Mouse (Mus musculus) lung, embryonic 15.5 days (tissue): ENCODE data around the gene Gtf2h3. TPM values are rescaled to one million over a fixed set of nuclear protein-coding genes. Genes with fewer than 3 reads are reported as not detected.
"Not testable (repeated sequence)": the region's sequence is repeated elsewhere in the genome, so short reads cannot be mapped to it uniquely, and the experiment has no call there.

Source experiments
- ATAC-seq: fragments of 200-750 bp; cut with Nextera tagmentation; 2 replicates; pipeline ENCODE4 v1.8.0; 2017; ENCODE audit warnings: moderate number of reproducible peaks, borderline replicate concordance; ENCODE audit not compliant: low FRiP score, low TSS enrichment; ENCODE audit errors: extremely low read depth
- H3K27ac ChIP-seq: fragments of 300-500 bp; sonication (generic); 2 replicates; pipeline ENCODE4 v1.5.1; 2015; ENCODE audit warnings: moderate library complexity, mild to moderate bottlenecking, inconsistent platforms
- H3K27me3 ChIP-seq: fragments of 300-500 bp; sonication (generic); 2 replicates; pipeline ENCODE4 v1.6.1; 2015; ENCODE audit warnings: inconsistent platforms
- H3K36me3 ChIP-seq: fragments of 300-500 bp; sonication (generic); 2 replicates; pipeline ENCODE4 v1.6.1; 2015; ENCODE audit warnings: inconsistent platforms
- H3K4me1 ChIP-seq: fragments of 300-500 bp; sonication (generic); 2 replicates; pipeline ENCODE4 v1.6.1; 2015; ENCODE audit warnings: inconsistent platforms
- H3K4me2 ChIP-seq: fragments of 300-500 bp; sonication (generic); 2 replicates; pipeline ENCODE4 v1.6.1; 2015; ENCODE audit warnings: inconsistent platforms, mild to moderate bottlenecking, moderate library complexity
- H3K4me3 ChIP-seq: fragments of 300-500 bp; sonication (generic); 2 replicates; pipeline ENCODE4 v1.5.1; 2015; ENCODE audit warnings: mild to moderate bottlenecking, inconsistent platforms
- H3K9ac ChIP-seq: fragments of 300-500 bp; sonication (generic); 2 replicates; pipeline ENCODE4 v1.6.1; 2015; ENCODE audit warnings: inconsistent platforms
- H3K9me3 ChIP-seq: fragments of 300-500 bp; sonication (generic); 2 replicates; pipeline ENCODE4 v1.6.1; 2016; ENCODE audit warnings: inconsistent platforms
- WGBS: fragments of 180-500 bp; shearing (Covaris S2); methylation state at CpG from one replicate; pipeline ENCODE4 v1.1.7; 2015; 5-methylcytosine and 5-hydroxymethylcytosine counted together
- polyA plus RNA-seq: library from polyadenylated mRNA; unstranded; fragments of >200 nt; fragmentation: Nextera tagmentation; extraction: Ambion mirVana; gene quantifications from 2 replicates; pipeline ENCODE4 v1.2.1, GENCODE M21; 2015

The Gtf2h3 gene
- polyA plus RNA-seq, 1 experiment from 2014 or later, result 57.5 TPM

- H3K27me3 ChIP-seq, result no peaks in the 10 kb centered on the region
- peak within 1 kb of the TSS; percentile 90 for H3K9ac ChIP-seq
- ATAC-seq, result peak; percentile 96
- peaks cover 2% of the 10 kb centered on the region; the same call in 1 of the 2 replicates for H3K36me3 ChIP-seq
- 1% methylated on average over 51 of the region's 58 CpGs for WGBS
- peak within 1 kb of the TSS; percentile 98 for H3K4me3 ChIP-seq
- H3K27ac ChIP-seq, result peak within 1 kb of the TSS; percentile 88
- peak within 1 kb of the TSS; percentile 88 for H3K4me2 ChIP-seq
- peaks cover 23% of the 10 kb centered on the region for H3K4me1 ChIP-seq
- no peaks in the 10 kb centered on the region for H3K9me3 ChIP-seq
Observed at GRCm38 (mm10) chr5:124628448-124629363, 49.8 kb downstream of the Gtf2h3 start, which contains the start of gene Atp6v0a2. Atp6v0a2 (plus strand) TSS chr5:124628576.

GRCm38 (mm10) chr5:124629641-124630040, 50.7 kb downstream of the Gtf2h3 start:
- H3K9me3 ChIP-seq, result no peaks in the 10 kb centered on the region
- ATAC-seq, result no peak
- peaks cover 23% of the 10 kb centered on the region for H3K4me1 ChIP-seq
- H3K4me3 ChIP-seq, result peak overlapping the region; percentile 98
- no peak overlapping the region for H3K27ac ChIP-seq
- no peaks in the 10 kb centered on the region for H3K27me3 ChIP-seq
- 10% methylated on average over 11 of the region's 11 CpGs for WGBS
- peaks cover 9% of the 10 kb centered on the region; the same call in 1 of the 2 replicates for H3K36me3 ChIP-seq
- peak overlapping the region; percentile 90 for H3K9ac ChIP-seq
- peak overlapping the region; percentile 88 for H3K4me2 ChIP-seq

GRCm38 (mm10) chr5:124631685-124632084, 52.7 kb downstream of the Gtf2h3 start:
- Histone ChIP-seq H3K4me1 (peaks cover 23% of the 10 kb centered on the region), H3K4me3 (no peak overlapping the region), H3K27me3 (no peaks in the 10 kb centered on the region), H3K4me2 (no peak overlapping the region), H3K27ac (no peak overlapping the region), H3K36me3 (peaks cover 29% of the 10 kb centered on the region), H3K9me3 (no peaks in the 10 kb centered on the region), H3K9ac (no peak overlapping the region)
- no peak for ATAC-seq
- 91% methylated on average over 11 of the region's 11 CpGs for WGBS

DNA sequence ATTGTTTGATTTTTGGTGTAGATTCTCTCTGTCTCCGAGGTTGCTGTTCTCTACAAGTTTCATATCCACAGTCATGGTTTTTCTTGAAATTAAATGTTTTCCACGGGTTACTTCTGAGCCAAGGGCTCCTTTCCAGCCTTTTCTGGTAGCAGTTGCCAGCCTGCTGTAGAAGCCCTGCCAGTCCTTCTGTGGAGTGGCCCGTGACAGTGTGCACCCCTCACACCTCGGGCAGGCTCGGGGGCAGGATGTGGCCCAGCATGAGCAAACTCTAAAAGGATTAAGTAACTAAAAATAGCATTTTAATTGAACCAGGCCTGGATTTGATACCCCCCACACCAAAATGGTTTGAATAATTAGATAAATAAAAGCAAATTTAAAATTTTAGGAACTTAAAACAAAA, 53.5 kb downstream of the Gtf2h3 start:
- H3K4me3 ChIP-seq, result no peak overlapping the region
- H3K9me3 ChIP-seq, result no peaks in the 10 kb centered on the region
- ATAC-seq, result no peak
- no peak overlapping the region for H3K27ac ChIP-seq
- no peaks in the 10 kb centered on the region for H3K27me3 ChIP-seq
- 79% methylated on average over 5 of the region's 5 CpGs for WGBS
- no peak overlapping the region for H3K9ac ChIP-seq
- H3K4me2 ChIP-seq, result no peak overlapping the region
- H3K4me1 ChIP-seq, result peaks cover 23% of the 10 kb centered on the region
- peaks cover 37% of the 10 kb centered on the region for H3K36me3 ChIP-seq

DNA sequence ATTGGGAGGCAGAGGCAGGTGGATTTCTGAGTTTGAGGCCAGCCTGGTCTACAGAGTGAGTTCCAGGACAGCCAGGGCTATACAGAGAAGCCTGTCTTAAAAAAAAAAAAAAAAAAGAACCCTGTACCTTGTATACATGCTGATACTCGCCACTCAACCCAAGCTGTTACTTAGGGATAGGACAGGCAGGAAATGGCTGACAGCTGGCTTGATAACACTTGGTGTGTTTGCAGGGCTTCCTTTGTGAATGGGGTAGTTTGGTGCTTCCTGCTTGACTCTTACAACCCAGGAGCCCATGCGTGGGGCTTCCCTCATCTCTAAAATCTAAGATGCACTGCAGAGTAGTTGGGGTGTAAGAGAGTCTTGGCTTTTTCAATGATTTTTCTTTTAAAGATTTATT, 54.5 kb downstream of the Gtf2h3 start:
- no peaks in the 10 kb centered on the region for H3K9me3 ChIP-seq
- H3K4me2 ChIP-seq, result no peak overlapping the region
- ATAC-seq, result no peak
- peaks cover 16% of the 10 kb centered on the region for H3K4me1 ChIP-seq
- H3K4me3 ChIP-seq, result no peak overlapping the region
- no peak overlapping the region for H3K9ac ChIP-seq
- H3K27me3 ChIP-seq, result no peaks in the 10 kb centered on the region
- WGBS, result 65% methylated on average over 2 of the region's 2 CpGs
- peaks cover 45% of the 10 kb centered on the region for H3K36me3 ChIP-seq
- H3K27ac ChIP-seq, result no peak overlapping the region

DNA sequence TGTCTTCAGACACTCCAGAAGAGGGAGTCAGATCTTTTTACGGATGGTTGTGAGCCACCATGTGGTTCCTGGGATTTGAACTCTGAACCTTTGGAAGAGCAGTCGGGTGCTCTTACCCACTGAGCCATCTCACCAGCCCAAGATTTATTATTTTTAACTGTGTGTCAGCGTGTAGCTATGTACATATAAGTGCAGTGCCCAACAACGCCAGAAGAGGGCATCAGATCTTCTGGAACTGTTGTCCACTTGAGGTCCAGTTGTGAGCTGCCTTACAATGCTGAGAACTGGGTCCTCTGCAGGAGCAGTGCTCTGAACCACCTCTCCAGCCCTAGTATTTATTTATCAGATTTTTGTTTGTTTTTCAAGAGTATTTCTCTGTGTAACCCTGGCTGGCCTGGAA, 56.1 kb downstream of the Gtf2h3 start:
- H3K4me2 ChIP-seq, result not testable (repeated sequence)

DNA sequence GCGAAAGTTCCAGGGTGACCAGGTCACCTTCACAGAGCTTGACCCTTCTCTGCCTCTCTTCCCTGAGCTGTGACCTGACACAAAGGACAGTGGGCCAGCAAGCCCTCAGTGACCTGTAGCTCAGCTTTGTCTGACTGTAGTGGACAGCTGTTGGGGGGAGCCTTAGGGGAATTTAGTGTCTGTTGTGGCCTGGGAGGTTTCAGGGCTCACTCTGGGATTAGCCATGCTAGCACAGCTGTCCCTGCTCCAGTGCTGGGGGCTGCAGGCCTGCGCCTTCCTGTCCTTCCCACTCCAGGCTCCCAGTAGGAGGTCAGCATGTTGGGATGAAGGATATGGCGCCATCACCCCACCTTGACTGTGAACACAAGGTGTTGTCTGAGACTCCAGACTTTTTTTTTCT, 57.2 kb downstream of the Gtf2h3 start:
- no peaks in the 10 kb centered on the region for H3K9me3 ChIP-seq
- H3K4me3 ChIP-seq, result no peak overlapping the region
- no peak overlapping the region for H3K4me2 ChIP-seq
- WGBS, result 93% methylated on average over 3 of the region's 3 CpGs
- H3K27ac ChIP-seq, result no peak overlapping the region
- H3K36me3 ChIP-seq, result peaks cover 66% of the 10 kb centered on the region
- ATAC-seq, result no peak
- H3K4me1 ChIP-seq, result no peaks in the 10 kb centered on the region
- no peaks in the 10 kb centered on the region for H3K27me3 ChIP-seq
- no peak overlapping the region for H3K9ac ChIP-seq

More for the DNA sequence above, 56.1 kb downstream of the Gtf2h3 start:
- 80% methylated on average over 4 of the region's 4 CpGs for WGBS
- H3K36me3 ChIP-seq, result peaks cover 61% of the 10 kb centered on the region
- not testable (repeated sequence) for H3K9ac ChIP-seq, H3K9me3 ChIP-seq, H3K27me3 ChIP-seq, ATAC-seq, H3K27ac ChIP-seq, H3K4me1 ChIP-seq, H3K4me3 ChIP-seq

- Histone ChIP-seq H3K9me3 (no peaks in the 10 kb centered on the region), H3K36me3 (peaks cover 71% of the 10 kb centered on the region), H3K4me1 (no peaks in the 10 kb centered on the region), H3K4me2 (no peak overlapping the region), H3K9ac (no peak overlapping the region), H3K4me3 (no peak overlapping the region), H3K27me3 (no peaks in the 10 kb centered on the region), H3K27ac (no peak overlapping the region)
- 96% methylated on average over 4 of the region's 4 CpGs for WGBS
- ATAC-seq, result no peak
Observed at GRCm38 (mm10) chr5:124636694-124637093, 57.8 kb downstream of the Gtf2h3 start.

GRCm38 (mm10) chr5:124637300-124637699, 58.4 kb downstream of the Gtf2h3 start:
- 81% methylated on average over 11 of the region's 11 CpGs for WGBS
- no peak for ATAC-seq
- no peak overlapping the region for H3K9ac ChIP-seq
- no peaks in the 10 kb centered on the region for H3K27me3 ChIP-seq
- no peak overlapping the region for H3K4me2 ChIP-seq
- no peak overlapping the region for H3K27ac ChIP-seq
- no peak overlapping the region for H3K4me3 ChIP-seq
- H3K36me3 ChIP-seq, result peaks cover 77% of the 10 kb centered on the region
- H3K9me3 ChIP-seq, result no peaks in the 10 kb centered on the region
- H3K4me1 ChIP-seq, result no peaks in the 10 kb centered on the region

- Histone ChIP-seq H3K4me1 (no peaks in the 10 kb centered on the region), H3K4me3 (no peak overlapping the region)
- WGBS, result 94% methylated on average over 13 of the region's 13 CpGs
Observed at GRCm38 (mm10) chr5:124637836-124638235, 58.9 kb downstream of the Gtf2h3 start.

More at GRCm38 (mm10) chr5:124637836-124638235, 58.9 kb downstream of the Gtf2h3 start:
- Histone ChIP-seq H3K9me3 (no peaks in the 10 kb centered on the region), H3K9ac (no peak overlapping the region), H3K36me3 (peaks cover 81% of the 10 kb centered on the region), H3K4me2 (no peak overlapping the region), H3K27ac (no peak overlapping the region), H3K27me3 (no peaks in the 10 kb centered on the region)
- no peak for ATAC-seq
